Mouse (Mus musculus): ENCODE results near the gene Rab3ip.
A peak's percentile ranks its signal among the peaks of the same experiment; 100 is the strongest.

Gene Rab3ip

DNA sequence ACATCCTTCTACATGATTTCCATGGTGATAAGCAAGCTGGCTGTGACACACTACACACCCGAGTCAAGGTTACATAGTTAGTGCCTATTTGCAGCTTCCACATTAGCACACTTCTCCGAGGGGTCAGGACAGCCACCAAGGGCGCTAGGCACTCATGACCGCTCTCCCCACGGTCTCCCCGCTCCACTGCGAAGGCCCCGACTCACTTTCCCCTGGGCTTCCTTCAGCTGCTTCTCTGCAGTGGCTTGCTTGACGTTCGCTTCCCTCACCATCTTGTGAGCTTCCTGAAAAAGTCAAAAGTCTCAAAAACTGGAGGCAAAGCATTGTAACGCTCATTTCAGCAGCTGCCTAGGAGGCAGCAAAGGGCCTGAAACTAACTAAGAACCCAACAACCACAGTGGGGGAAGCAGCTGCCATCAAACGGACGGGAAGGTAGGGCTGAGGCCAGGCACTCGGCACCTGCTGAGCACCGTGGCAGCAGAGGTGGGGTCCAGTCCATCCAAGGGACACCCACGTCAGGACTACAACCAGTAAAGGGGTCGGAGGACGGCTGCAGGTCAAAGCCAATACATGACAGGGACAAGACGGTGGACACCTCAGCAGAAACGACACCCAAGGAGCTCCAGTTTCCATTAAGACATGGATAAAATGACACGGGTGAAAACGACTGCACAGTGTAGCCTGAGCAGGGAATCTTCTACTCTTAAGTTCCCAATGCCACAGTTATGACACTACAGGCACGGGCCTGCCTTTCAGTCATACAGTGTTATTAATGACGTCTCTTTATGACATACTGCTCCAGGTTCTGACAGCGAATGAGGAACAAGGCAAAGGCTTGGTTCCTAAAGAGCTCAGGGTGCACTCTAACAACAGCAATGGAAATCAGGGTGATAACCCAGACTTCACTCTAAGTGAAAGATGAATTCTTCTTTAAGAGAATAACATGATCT, 30.9 kb downstream of the Rab3ip start:
- DNase-seq = no peak

DNA sequence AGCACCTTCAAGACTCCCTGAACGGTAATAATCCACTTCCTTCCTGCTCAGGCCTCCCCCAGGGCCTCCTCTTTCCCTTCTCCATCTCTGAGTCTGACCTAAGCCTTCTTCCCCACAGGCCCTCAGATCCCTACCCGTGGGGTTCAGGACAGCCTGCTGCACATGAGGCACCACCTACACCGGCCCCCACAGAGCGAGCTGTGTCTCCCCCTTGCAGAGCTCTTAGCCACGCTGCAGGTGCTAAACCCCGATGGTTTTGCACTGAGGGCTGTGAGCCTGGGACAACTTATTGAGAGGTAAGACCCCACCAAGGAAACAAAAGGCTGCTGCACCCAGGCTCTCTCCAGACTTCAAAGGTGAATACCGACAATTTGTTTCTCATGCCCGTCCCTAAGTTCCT, 34.0 kb downstream of the Rab3ip start:
- DNase-seq = no peak

DNA sequence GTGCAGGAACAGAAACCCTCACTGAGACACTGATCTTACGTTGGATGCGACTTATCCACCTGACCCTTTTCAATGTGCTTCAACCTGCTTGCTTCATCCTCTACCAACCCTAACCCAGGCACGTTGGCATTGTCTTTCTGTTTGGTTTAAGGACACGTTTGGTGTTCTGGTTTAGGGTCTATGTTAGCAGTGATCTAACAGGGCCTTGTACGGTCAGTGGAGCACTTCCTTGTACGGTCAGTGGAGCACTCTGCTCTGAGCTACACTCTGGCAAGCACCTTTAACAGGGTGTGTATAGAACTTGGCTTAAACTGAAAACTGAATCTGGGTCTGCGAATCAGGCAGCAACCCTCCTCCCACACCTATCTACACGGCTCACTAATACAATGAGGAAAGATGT, 35.3 kb downstream of the Rab3ip start:
- DNase-seq = no peak

DNA sequence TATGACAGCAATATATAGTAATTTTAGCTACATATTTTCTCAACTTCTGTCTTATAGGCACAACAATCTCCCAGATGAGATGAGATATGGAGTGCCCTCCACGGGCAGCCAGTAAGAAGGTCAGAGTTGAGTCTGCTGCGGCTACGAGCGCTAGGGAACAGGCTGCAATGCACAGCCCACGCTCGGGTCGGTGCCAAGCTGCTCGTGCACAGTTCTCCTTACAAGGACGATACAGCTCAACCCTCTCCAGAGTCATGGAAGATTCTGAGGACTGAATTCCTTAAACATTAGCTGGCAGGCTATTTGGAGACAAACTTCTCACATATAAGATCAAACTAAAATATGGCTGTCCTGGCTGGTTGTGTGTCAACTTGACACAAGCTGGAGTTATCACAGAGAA, 36.0 kb downstream of the Rab3ip start:
- no peak for DNase-seq

DNA sequence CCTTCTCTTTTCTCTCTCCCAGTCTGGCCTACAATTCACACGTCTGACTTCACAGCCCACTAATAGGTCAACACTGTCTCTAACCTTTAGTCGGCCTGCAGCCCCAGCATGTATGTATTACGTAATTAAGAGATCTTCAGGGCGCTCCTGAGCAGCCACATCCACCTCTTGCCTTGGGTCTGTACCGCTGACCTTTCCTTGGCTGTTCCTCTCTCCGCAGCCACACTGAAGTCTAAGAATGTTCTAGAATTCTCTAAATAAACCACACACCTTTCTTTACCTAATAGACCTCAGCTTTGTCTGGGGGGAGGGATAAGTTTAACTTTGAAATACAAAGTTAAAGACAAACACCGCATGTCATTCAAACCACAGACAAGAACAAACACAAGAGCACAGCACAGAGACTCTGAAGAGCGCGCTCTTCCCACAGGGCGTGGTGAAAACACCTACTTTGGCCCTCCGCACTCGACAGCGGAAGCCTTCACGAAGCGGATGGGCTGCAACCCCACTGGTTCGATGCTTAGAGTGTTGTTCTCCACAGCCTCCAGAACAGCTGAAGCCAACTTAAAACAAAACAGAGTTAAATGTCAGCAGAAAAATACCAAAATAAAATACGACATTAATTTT, 36.8 kb downstream of the Rab3ip start:
- no peak for DNase-seq

DNA sequence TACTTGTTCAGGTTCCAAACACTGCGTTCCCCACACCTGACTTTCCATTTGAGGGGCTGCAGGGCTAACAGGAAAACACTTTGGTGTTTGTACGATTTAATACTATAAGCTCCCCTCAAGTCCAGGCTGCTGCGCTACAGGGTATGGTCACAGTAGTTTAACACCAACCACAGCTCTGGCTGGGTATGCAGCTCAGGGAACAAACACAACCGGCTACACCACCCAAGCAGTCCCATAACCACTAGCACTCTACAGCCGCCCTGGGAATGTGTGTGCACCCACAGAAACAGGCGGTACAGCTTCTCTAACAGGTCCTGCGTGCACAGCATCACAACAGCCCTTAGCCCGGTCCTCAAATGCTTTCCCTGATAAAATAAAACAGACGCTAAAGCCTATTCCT, 37.7 kb downstream of the Rab3ip start:
- DNase-seq = no peak

DNA sequence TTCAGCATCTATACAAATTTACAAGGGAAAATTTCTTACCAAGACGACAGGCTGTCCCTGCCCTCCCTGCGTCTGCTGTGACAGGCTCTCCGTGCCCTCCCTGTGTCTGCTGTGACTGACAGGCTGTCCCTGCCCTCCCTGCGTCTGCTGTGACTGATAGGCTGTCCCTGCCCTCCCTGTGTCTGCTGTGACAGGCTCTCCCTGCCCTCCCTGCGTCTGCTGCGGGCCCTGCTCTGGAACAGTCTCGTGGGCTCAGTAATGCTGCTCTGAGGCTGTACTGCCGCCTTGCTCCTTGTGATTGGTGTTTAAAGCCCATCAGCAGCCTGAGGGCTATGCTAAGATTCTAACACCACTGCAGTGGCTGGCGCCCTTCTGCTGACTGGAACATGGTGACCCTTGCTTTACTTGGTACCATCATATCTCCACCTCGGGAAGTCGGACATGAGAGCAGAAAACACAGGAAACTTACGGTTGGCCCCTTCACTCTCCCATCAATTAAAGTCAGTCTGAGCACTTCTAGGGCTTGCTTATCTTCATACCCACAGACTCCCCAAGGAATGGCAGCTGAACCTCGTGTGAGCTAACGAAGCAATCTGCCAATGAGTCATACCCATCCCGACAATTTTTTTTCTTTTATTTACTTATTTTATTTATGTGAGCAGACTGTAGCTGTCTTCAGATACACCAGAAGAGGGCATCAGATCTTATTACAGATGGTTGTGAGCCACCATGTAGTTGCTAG, 41.5 kb downstream of the Rab3ip start:
- no peak for DNase-seq

DNA sequence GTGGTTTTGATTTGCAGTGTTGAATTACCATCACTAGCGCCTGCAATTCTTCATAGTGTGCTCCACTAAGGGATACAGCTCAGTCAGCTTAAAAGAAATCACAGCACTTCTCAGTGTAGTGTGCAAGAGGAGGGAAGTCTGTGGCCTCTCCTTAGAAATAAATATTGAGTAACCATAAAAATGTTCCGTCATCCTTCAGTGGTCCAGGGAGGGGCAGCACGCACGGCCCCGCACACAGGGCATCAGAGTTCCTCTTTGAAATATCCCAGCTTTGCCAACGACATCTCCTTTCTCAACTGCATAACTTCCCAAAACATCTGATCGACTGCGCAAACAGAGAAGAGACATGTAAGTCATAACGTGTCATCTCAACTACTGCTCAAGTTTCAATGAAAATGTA, 43.8 kb downstream of the Rab3ip start:
- DNase-seq = no peak

DNA sequence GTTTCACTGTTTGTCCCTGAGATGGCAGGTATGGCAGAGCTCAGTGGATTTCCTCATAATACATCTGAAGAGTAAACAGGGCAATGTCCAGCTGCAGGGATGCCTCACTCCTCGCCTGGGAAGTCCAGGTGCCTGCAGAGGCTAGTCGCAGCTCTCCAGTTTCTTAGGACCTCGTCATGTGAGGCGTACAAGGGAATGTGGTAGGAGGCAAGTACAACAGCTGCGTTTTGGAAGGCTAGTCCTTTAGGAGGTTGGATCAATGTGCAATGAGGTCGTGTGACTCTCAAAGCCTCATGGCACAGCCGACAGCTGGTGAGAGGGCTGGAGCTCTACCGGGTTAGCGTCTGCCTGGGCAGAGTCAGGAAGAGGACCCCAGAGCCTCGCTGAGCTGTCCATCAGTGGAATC, 46.1 kb downstream of the Rab3ip start:
- DNase-seq = no peak

DNA sequence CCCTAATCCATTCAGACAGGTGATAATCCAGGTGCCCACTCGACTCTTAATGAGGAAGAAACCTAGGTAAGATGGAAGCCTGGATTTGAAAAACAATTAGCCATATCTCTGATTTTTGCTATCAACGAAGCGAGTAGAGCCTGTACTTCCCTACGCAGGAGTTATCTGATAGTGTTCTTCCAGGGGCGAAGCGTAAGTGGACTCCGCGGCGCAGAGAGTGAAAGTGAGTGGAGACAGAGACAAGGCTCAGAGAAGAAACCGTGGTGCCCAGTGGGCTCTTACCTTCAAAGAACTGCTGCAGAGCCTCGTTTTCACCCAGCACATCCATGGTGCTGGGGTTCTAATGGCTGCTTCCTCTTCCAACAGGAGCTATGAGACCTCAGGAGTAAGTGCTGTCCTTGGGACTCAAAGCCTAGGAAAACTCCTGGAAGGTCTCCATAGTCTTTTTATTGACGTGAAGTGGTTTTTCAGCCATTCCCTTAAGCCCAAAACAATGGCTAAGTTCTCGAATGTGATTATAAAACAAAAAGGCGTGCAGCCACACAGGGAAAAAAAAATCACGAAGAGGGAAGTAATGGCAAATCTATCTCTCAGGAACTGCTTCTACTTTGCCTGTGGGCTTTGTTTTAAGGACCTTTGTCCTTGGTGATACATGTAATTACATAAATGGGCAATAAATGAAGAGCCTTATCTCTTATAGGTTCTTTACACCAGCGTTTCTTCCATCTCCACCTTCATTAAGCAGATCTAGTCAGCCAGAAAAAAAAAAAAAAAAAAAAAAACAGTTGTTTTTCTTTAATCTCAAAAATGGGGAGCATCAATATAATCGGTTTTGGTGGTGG, 54.0 kb downstream of the Rab3ip start, which contains the start of gene Myrfl:
Myrfl (minus strand) TSS at position 584 of the 842 bp plus-strand sequence.
- no peak for DNase-seq

DNA sequence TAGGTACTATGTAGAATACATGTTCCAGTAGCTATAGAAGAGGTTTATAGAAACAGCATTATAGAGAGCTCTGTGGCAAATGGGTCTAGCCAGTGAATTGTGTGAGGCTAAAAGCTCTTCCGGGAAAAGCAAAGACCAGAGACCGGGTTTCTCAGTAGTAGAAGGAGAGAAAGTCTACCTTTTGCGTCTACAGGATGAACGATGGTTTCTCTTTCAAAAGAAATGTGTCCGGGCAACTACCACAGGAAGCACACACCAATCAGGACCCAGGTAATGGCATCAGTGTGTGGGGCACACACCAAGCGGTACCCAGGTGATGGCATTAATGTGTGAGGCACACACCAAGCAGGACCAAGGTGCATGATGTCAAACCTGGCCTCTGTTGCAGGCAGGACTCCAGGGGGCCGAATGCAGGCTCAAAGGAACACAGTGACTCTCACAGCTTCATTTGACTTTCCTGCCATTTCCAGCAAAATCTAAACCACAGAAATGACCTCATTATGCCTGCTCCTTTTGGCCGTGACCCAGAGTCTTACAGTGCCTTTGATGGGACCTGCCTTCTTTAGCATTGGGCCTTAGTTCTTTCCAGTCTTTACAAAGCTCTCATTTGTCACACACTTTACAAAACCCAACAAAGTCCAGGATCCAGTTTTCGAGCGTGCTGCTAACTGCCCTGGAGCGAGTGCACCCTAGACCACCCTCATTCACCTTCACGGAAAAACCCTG, 55.3 kb downstream of the Rab3ip start:
- no peak for DNase-seq

DNA sequence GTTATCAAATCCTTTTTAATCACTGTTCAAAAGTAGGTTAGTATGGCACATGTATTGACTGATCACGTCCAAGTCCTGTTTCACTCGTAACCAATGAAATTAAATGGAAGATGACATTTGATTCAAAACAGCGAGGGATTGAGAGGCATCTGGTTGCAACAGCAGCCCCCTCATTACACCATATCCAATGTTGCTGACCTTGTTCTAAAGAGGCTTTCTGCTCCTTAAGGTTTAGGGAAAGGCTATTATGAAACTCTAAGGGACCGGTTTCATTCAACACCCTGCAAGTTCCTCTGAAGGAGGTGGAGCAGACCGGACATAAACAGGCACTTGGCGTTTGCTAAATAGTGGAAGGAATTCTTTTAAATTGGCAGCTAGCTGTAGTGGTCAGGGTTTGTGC, 56.0 kb downstream of the Rab3ip start:
- DNase-seq = no peak

DNA sequence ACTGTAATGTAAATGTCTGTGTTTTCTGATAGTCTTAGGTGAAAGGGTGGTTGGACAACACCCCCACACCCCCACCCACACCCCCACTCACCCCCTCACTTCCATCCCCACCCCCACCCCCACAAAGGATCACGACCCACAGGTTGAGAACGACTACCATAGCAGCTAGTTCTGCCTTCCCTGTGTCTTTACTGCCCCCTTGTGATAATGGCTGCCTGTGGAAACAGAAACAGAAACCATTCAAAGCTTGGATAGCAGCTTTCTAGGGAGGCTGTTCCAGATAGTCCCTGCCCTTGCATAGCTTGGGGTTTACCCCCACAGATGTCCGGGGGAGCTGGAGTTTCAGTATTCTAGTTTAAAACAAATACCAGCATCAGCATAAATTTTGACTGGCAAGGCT, 56.8 kb downstream of the Rab3ip start:
- peak; percentile 14 for DNase-seq

DNA sequence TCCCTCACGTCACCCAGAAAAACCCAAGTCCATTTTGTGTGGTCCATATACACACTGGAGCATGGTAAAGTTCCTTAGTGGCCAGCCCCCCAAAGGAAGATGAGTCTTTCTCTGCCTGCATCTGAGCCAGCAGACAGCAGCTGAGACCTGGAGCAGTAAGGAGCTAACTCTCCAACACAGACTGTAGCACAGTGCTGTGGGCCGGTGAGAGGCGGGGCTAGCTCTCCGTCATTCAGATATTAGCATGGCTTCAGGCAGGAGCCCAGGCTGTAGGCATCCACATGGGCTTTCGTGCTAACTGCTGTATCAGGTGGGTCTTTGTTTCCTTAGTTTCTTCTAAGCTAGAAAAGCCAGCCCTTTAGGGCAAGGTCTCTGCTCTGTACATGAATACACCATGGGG, 60.0 kb downstream of the Rab3ip start:
- DNase-seq = no peak

DNA sequence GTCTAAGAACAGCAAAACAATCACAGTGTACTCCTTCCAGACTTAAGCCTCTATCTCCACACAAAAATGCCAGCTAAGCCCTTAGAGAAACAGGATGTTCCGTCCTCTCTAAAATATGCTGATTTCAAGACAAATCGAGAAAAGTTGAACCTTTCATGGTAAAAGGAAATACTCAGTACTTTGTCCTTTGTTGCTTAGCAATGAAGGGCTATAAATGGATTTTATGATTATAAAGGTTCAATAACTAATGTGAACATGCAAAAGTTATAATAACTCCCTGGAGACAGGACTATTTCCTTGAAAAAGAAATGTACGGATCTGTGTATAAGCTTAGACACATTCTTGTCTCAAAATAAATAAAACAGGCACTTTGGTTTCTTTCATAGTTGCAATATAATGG, 66.0 kb downstream of the Rab3ip start:
- DNase-seq = no peak

DNA sequence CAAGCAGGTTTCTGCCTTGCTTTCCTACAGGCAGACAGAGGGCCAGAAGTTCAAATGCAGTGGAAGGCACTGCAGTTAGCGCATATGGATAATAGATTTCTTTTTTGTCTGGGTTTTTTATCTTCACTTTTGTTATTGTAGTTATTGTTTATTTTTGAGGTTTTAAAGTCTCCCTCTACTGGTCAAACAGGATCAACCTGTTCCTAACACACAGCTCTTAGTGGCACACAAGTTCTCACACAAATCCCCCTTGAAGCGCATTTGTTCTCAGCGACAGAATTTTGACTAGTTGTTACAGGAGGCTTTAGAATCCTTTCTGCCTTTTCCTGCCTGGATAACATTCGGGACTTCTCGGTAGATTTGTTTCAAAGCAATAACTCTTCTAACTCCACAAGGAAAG, 67.0 kb downstream of the Rab3ip start:
- DNase-seq = no peak

DNA sequence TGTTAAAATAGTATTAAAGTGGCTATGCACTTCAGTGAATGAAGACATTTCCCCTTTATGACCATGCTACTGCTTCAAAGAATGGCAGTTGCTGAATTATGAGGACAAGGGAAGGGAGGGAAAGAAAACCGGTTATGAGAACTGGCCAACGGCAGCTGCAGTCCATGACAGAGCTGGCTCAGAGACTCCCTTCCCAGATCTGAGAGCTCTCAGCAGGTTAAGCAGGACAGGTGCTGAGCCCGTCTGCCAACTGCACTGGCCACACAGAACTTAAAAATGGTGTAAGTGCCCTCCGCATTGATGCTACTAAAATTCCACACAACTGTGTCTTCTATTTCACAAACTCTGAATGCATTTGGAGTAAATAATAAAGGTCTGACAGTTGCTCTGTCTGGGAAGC, 73.1 kb downstream of the Rab3ip start:
- no peak for DNase-seq

DNA sequence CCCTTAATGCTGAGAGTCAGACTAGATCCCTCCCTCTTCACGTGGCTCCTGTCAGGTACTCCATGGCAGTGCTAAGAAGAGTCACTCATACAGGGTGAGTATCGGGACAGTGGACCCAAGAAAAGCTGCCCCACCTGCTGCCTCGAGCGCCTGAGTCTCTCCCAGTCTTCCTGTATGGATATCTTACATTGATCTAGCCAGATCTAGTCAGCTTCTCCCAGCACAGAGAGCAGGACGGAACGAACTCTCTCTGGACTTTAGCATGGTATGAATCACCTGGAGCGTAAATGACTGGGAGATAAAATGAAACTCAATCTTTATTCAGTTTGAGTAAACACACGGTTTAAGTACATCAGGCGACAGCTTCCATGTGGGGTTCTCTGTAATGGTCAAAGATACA, 76.1 kb downstream of the Rab3ip start:
- DNase-seq = no peak

DNA sequence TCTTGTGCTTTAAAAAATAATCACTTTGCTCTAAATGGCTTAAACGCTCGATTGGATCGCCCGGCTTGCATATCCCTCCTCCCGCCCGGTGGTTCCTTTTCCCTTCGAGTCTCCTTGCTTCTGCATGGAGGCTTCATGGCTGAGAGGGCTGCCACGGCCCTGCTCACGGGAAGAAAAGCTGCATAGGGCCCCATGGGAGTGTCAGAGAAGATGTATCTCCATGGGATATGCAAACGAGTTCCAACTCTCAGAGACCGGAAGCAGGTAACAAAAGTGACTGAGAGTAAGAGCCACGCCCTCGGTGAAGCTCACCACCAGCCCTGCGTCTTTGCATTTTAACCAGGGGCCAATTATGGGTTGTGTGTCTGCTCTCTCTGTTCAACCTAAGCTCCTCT, 78.6 kb downstream of the Rab3ip start:
- DNase-seq = no peak

DNA sequence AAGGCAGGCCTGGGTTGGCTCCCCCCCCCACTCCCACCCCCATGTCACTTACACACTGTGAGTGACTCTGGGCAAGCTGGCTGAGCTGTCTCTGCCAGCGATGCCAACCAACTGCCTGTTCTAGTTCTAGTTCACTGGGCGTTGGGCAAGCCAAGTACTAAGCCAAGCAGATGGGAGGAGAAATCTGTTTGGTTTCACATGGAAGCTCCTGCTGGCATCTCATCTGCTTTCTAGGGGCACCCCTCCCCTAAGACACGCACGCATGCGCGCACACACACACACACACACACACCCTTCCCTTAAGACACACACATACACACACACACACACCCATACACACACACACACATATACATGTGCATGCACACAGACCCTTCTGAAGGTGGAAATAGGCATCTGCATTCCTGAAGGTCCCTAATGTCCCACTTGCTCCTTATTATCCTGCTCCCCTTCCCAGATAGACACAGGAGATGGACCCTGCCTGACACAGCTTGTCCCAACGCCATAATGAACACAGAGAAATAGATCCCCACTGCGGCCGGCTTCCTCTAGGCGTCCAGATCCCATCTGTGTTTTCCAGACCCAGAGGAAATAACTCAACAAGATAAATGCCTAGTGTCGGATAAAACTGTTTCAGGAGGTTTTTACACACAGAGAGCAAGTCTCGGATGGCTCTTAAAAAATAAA, 79.1 kb downstream of the Rab3ip start:
- DNase-seq = peak; percentile 23

DNA sequence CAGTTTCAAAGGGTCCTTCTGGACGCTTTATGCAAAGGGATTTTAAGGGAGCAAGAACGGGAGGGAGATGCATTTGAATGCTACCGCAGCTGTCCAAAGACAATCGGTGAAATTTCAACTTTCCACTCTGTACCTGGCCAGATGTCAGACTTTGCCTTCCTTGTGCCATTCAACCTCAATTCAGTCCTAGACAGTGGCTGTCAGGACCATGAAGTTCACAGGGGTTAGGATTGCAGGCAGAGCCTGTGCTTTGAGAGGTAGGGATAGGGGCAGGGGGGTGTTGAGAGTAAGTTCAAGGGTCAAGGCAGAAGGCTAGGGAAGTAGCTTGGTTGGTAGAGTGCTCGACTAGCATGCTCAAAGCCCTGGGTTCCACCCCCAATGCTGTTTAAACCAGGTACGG, 79.8 kb downstream of the Rab3ip start:
- DNase-seq = no peak

Measured in right cerebral cortex, postnatal 4 days (tissue).